Mouse (Mus musculus) hindbrain, postnatal 0 days (tissue): ENCODE results near the gene R3hdm1. TPM values are rescaled to one million over a fixed set of nuclear protein-coding genes. Genes with fewer than 3 reads are reported as not detected.
"Not testable (repeated sequence)": the region's sequence is repeated elsewhere in the genome, so short reads cannot be mapped to it uniquely, and the experiment has no call there.

Source experiments
- ATAC-seq: fragments of 200-750 bp; cut with Nextera tagmentation; 2 replicates; pipeline ENCODE4 v1.8.0; 2017; ENCODE audit warnings: mild to moderate bottlenecking, moderate TSS enrichment, moderate library complexity
- DNase-seq: peaks from one replicate; pipeline ENCODE4 v3.0.0-alpha.2; 2015; ENCODE audit warnings: low spot score
- H3K27ac ChIP-seq: fragments of 300-500 bp; sonication (generic); 2 replicates; pipeline ENCODE4 v1.5.1; 2014; ENCODE audit warnings: mild to moderate bottlenecking
- H3K27me3 ChIP-seq: fragments of 300-500 bp; sonication (generic); 2 replicates; pipeline ENCODE4 v1.6.1; 2014; ENCODE audit warnings: low read length, mixed read lengths; ENCODE audit not compliant: insufficient read depth
- H3K36me3 ChIP-seq: fragments of 300-500 bp; sonication (generic); 2 replicates; pipeline ENCODE4 v1.6.1; 2014; ENCODE audit warnings: low read length, mixed read lengths; ENCODE audit not compliant: insufficient read depth
- H3K4me1 ChIP-seq: fragments of 300-500 bp; sonication (generic); 2 replicates; pipeline ENCODE4 v1.6.1; 2014; ENCODE audit warnings: antibody characterized with exemption, low read length, mixed read lengths; ENCODE audit not compliant: insufficient read depth
- H3K4me2 ChIP-seq: fragments of 300-500 bp; sonication (generic); 2 replicates; pipeline ENCODE4 v1.6.1; 2014; ENCODE audit warnings: low read depth, mild to moderate bottlenecking, low read length, moderate library complexity, mixed read lengths
- H3K4me3 ChIP-seq: fragments of 300-500 bp; sonication (generic); 2 replicates; pipeline ENCODE4 v1.5.1; 2014; ENCODE audit warnings: low read length
- H3K9ac ChIP-seq: fragments of 300-500 bp; sonication (generic); replicated peaks from 2 replicates; pipeline ENCODE4 v1.6.1; 2014; ENCODE audit warnings: mild to moderate bottlenecking, low read length, moderate library complexity, mixed read lengths
- H3K9me3 ChIP-seq: fragments of 300-500 bp; sonication (generic); 2 replicates; pipeline ENCODE4 v1.6.1; 2016; ENCODE audit warnings: low read length, mixed read lengths
- CTCF ChIP-seq: IDR thresholded peaks from 2 replicates; pipeline ENCODE4 v1.5.1; 2016; ENCODE audit warnings: antibody characterized with exemption, control low read depth, low read depth
- WGBS: fragments of 180-500 bp; shearing (Covaris S2); extraction: QIAGEN DNeasy Blood & Tissue Kit; methylation state at CpG from one replicate; pipeline ENCODE4 v1.1.7; 2014; 5-methylcytosine and 5-hydroxymethylcytosine counted together
- polyA plus RNA-seq: library from polyadenylated mRNA; unstranded; fragments of >200 nt; fragmentation: Nextera tagmentation; extraction: Ambion mirVana; gene quantifications from 2 replicates; pipeline ENCODE4 v1.2.1, GENCODE M21; 2015
- total RNA-seq: library from RNA; depleted of rRNA; stranded (reverse); fragments of >200 nt; gene quantifications from 2 replicates; pipeline ENCODE4 v1.2.3, GENCODE M21; 2014

Gene R3hdm1
- total and polyA plus RNA-seq, 2 experiments from 2014 or later, result 49.2 to 90.7 TPM

- Histone ChIP-seq H3K9me3 (no peaks in the 10 kb centered on the region), H3K27me3 (no peaks in the 10 kb centered on the region), H3K36me3 (no peaks in the 10 kb centered on the region), H3K9ac (peak overlapping the region; percentile 75), H3K4me1 (peaks cover 9% of the 10 kb centered on the region), H3K4me3 (peak overlapping the region; percentile 61), H3K27ac (peak overlapping the region; percentile 89), H3K4me2 (peak overlapping the region; percentile 70)
- WGBS, result under 1% methylated on average over 71 of the region's 71 CpGs
- ATAC-seq (peak; percentile 96), DNase-seq (peak; percentile 98)
- TF ChIP-seq CTCF, result no peak
These were observed 141.1 kb downstream of the R3hdm1 start for GRCm38 (mm10) chr1:128243996-128244726.

- no peaks in the 10 kb centered on the region for H3K36me3 ChIP-seq
- peak; percentile 39 for DNase-seq
- ATAC-seq, result peak; percentile 48
- H3K9me3 ChIP-seq, result no peaks in the 10 kb centered on the region
- H3K27me3 ChIP-seq, result no peaks in the 10 kb centered on the region
- peaks cover 9% of the 10 kb centered on the region for H3K4me1 ChIP-seq
- peak overlapping the region; percentile 75 for H3K9ac ChIP-seq
- peak overlapping the region; percentile 61 for H3K4me3 ChIP-seq
- WGBS, result under 1% methylated on average over 17 of the region's 19 CpGs
- TF ChIP-seq CTCF, result no peak
- peak overlapping the region; percentile 70 for H3K4me2 ChIP-seq
- H3K27ac ChIP-seq, result peak overlapping the region; percentile 89
These were observed 141.7 kb downstream of the R3hdm1 start for GRCm38 (mm10) chr1:128244727-128245355.

- H3K36me3 ChIP-seq, result peaks cover 52% of the 10 kb centered on the region
- H3K4me3 ChIP-seq, H3K4me1 ChIP-seq, H3K27me3 ChIP-seq, H3K9me3 ChIP-seq, H3K9ac ChIP-seq, H3K27ac ChIP-seq, ATAC-seq, DNase-seq, H3K4me2 ChIP-seq: not testable (repeated sequence)
- WGBS, result 82% methylated on average over 7 of the region's 7 CpGs
These were observed 164.0 kb downstream of the R3hdm1 start for GRCm38 (mm10) chr1:128267061-128267460.

- Histone ChIP-seq H3K4me1 (no peaks in the 10 kb centered on the region), H3K36me3 (peaks cover 52% of the 10 kb centered on the region), H3K9me3 (no peaks in the 10 kb centered on the region), H3K4me3 (no peak overlapping the region), H3K27me3 (no peaks in the 10 kb centered on the region), H3K27ac (no peak overlapping the region), H3K9ac (no peak overlapping the region), H3K4me2 (no peak overlapping the region)
- DNase-seq (no peak), ATAC-seq (no peak)
- TF ChIP-seq CTCF, result no peak
- 93% methylated on average over 3 of the region's 3 CpGs for WGBS
These were observed 167.6 kb downstream of the R3hdm1 start for GRCm38 (mm10) chr1:128270731-128271130.

- H3K4me1 ChIP-seq, result no peaks in the 10 kb centered on the region
- ATAC-seq, result no peak
- no peak overlapping the region for H3K4me3 ChIP-seq
- no peak overlapping the region for H3K9ac ChIP-seq
- no peak for DNase-seq
- WGBS, result 97% methylated on average over 1 of the region's 1 CpGs
- H3K27me3 ChIP-seq, result no peaks in the 10 kb centered on the region
- no peaks in the 10 kb centered on the region for H3K9me3 ChIP-seq
- H3K36me3 ChIP-seq, result peaks cover 52% of the 10 kb centered on the region
- TF ChIP-seq CTCF, result no peak
- no peak overlapping the region for H3K27ac ChIP-seq
- H3K4me2 ChIP-seq, result no peak overlapping the region
These were observed 172.8 kb downstream of the R3hdm1 start for GRCm38 (mm10) chr1:128275908-128276307.

- Histone ChIP-seq H3K27me3 (no peaks in the 10 kb centered on the region), H3K9me3 (no peaks in the 10 kb centered on the region), H3K4me2 (no peak overlapping the region), H3K4me1 (no peaks in the 10 kb centered on the region), H3K36me3 (peaks cover 47% of the 10 kb centered on the region), H3K27ac (no peak overlapping the region), H3K9ac (no peak overlapping the region), H3K4me3 (no peak overlapping the region)
- no peak for TF ChIP-seq CTCF
- 96% methylated on average over 3 of the region's 3 CpGs for WGBS
- no peak for ATAC-seq
- no peak for DNase-seq
These were observed 175.5 kb downstream of the R3hdm1 start for GRCm38 (mm10) chr1:128278563-128278962.

GRCm38 (mm10) chr1:128281753-128282152 is 178.7 kb downstream of the R3hdm1 start:
- no peak overlapping the region for H3K4me2 ChIP-seq
- H3K27me3 ChIP-seq, result no peaks in the 10 kb centered on the region
- peaks cover 26% of the 10 kb centered on the region for H3K36me3 ChIP-seq
- WGBS, result 97% methylated on average over 3 of the region's 3 CpGs
- no peaks in the 10 kb centered on the region for H3K4me1 ChIP-seq
- H3K9ac ChIP-seq, result no peak overlapping the region
- no peaks in the 10 kb centered on the region for H3K9me3 ChIP-seq
- no peak overlapping the region for H3K4me3 ChIP-seq
- no peak for ATAC-seq
- DNase-seq, result peak; percentile 20
- peak; percentile 31 for TF ChIP-seq CTCF
- H3K27ac ChIP-seq, result no peak overlapping the region
